Mouse (Mus musculus): Measurements from ENCODE around the gene Sh3pxd2b.

The Sh3pxd2b gene

GRCm38 (mm10) chr11:32373266-32374026 lies 25.8 kb downstream of the Sh3pxd2b start:
- DNase-seq (ENCODE audit: low read depth, low spot score): no peak

DNA sequence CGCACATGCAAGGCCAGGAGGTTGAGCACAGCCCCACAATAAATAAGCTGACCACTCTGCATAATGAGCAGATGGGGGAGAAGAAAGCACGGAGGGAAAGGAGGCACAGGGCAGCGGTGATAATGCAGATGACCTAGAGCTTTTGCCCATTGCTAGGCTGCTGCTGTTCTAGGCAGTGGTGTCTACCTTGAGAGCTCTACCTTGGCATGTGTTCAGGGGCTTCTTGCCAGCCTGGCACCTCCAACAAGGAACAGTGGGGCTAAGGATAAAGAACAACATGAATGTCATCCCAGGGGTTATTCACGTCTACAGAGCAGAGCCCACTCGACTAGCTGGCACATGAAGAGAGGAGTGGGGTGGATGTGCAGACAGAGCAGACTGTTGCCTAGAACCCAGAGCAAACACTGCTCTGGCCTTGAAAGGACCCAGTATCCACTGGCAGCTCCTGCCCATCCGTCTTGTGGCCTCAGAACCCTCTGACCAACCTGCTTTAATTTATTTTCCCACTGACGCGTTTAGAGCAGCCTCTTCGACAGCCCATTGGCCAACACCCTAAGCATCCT lies 26.5 kb downstream of the Sh3pxd2b start:
- no peak for DNase-seq (ENCODE audit: low read depth, low spot score)

- DNase-seq (ENCODE audit: low read depth, low spot score): no peak
Measured at GRCm38 (mm10) chr11:32375104-32375535, 27.5 kb downstream of the Sh3pxd2b start.

GRCm38 (mm10) chr11:32376086-32376485 lies 28.5 kb downstream of the Sh3pxd2b start:
- DNase-seq (ENCODE audit: low read depth, low spot score): no peak

GRCm38 (mm10) chr11:32379910-32380309 lies 32.3 kb downstream of the Sh3pxd2b start:
- DNase-seq (ENCODE audit: low read depth, low spot score): no peak

GRCm38 (mm10) chr11:32383341-32384134 lies 35.9 kb downstream of the Sh3pxd2b start:
- DNase-seq (ENCODE audit: low read depth, low spot score): no peak

DNA sequence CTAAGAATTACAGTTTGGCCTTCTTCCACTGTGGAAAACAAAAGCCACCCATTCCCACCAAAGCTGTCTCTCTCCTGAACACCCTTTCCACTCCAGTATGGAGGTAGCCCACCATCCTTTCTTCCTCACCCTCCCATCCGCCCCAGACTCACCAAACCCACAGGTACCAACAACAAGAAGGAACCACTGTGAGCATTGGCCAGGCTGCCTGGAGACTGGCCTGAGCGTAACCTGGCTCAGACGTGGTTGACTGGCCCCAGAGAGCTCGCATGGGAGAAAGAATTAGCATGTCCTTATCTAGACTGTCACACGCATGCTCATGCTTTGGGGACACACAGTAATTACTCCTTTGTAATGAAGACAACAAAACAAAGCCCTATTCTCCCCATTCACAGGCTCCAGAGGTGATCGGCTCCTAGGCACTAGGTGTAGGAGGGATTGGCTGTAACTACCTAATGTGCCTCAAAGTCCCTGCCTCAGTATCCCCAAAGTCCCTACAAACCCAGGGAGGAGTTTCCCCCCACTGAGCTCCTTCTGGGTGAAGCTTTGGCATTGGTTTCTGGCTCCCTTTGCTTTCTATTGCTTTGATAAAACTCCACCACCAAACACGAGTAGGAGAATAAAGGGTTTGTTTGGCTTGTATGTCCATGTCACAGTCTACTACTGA lies 36.6 kb downstream of the Sh3pxd2b start:
- no peak for DNase-seq (ENCODE audit: low read depth, low spot score)

DNA sequence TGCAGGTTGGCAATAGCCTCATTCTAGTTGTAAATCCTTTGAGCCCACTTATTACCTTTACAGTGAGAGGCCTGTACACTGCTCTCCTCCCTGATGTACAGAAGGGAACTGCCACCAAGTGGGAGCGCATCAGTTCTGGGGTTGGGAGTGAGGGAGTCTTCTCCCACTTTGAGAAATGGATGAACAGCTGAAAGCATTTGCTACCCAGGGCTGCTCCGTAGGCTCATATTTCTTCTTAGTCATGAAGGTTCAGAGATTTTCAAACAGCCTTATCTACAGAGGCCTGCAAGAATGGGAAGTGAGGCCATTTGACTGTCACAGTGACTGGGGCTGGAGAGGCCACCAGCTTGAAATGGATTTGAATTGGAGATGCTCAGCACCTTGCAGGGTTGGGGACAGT lies 38.4 kb downstream of the Sh3pxd2b start:
- no peak for DNase-seq (ENCODE audit: low read depth, low spot score)

- DNase-seq (ENCODE audit: low read depth, low spot score): no peak
Measured at GRCm38 (mm10) chr11:32388064-32388463, 40.4 kb downstream of the Sh3pxd2b start.

- DNase-seq (ENCODE audit: low read depth, low spot score): no peak
Measured at GRCm38 (mm10) chr11:32393095-32393494, 45.5 kb downstream of the Sh3pxd2b start.

DNA sequence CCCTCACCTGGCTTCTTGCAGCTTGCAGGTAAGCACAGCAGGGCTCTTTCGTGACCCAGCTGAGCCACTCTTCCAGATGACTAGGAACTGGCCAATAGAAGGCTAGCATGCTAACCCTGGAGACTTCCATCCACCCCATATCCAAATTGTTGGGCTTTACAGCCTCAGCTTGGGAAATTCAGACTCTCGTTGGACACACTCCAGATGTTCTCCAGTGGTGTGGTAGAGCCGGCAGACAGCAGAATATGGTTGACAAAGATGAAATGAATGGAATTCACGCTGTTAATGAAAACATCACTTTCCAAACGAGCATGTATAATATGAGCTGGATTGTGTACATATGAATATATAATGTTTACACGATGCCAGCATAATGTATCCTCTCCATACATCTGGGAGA lies 48.2 kb downstream of the Sh3pxd2b start:
- DNase-seq (ENCODE audit: low read depth, low spot score): no peak

DNA sequence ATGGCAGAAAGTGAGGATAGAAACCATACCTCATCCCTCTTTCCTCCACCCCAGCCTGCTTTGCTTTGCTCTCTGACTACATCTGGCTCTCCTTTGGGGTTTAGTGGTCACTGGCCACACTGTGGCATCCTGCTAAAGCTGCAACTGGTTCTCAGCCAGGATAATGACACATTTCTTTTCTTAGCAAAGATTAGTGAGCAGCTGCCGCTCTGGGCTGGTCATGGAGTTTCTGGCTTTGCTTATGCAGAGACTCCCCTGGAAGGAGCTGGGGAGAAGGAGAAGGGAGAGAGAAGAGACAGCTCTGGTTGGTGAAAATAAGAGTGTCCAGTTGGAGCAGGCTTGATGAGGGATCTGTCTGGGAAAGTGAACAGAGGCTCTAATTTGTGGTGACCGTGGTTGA lies 50.8 kb downstream of the Sh3pxd2b start:
- no peak for DNase-seq (ENCODE audit: low read depth, low spot score)

DNA sequence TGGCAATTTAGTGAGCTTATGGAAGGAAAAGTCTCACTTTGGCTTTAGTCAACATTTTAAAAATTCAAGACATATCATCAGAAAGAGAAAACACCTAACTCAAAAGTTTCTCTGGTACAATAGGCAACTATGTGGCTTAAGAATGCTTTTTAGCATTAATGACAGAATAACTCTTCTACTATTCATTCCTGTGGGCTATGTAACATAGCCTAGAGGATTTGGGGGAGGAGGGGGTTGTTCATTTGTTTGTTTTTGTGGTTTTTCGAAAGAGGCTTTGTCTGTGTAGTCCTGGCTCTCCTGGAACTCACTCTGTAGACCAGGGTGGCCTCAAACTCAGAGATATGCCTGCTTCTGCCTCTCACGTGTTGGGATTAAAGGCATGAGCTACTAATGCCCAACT lies 51.6 kb downstream of the Sh3pxd2b start:
- no peak for DNase-seq (ENCODE audit: low read depth, low spot score)

GRCm38 (mm10) chr11:32402712-32403111 lies 55.1 kb downstream of the Sh3pxd2b start:
- DNase-seq (ENCODE audit: low read depth, low spot score): no peak

GRCm38 (mm10) chr11:32404708-32405107 lies 57.1 kb downstream of the Sh3pxd2b start:
- DNase-seq (ENCODE audit: low read depth, low spot score): no peak

- no peak for DNase-seq (ENCODE audit: low read depth, low spot score)
Measured at GRCm38 (mm10) chr11:32407863-32408262, 60.2 kb downstream of the Sh3pxd2b start.

DNA sequence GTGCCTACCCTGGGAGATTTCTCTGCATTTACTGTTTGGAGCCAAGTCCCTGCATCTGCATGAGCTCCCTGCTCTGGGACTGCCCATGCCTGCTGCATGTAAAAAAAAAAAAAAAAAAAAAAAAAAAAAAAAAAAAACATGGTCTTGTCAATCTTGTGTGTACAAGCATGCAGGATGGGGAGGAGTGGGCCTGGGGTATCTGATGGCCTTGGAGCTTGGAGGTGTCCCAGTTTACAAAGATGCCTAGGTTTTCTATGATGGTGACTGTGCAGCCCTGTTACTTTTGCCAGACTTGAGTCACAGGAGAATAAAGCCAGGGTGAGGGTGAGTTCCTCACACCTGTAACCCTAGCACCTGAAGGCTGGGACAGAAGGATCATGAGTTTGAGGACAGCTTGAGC lies 61.4 kb downstream of the Sh3pxd2b start:
- DNase-seq (ENCODE audit: low read depth, low spot score): no peak

DNA sequence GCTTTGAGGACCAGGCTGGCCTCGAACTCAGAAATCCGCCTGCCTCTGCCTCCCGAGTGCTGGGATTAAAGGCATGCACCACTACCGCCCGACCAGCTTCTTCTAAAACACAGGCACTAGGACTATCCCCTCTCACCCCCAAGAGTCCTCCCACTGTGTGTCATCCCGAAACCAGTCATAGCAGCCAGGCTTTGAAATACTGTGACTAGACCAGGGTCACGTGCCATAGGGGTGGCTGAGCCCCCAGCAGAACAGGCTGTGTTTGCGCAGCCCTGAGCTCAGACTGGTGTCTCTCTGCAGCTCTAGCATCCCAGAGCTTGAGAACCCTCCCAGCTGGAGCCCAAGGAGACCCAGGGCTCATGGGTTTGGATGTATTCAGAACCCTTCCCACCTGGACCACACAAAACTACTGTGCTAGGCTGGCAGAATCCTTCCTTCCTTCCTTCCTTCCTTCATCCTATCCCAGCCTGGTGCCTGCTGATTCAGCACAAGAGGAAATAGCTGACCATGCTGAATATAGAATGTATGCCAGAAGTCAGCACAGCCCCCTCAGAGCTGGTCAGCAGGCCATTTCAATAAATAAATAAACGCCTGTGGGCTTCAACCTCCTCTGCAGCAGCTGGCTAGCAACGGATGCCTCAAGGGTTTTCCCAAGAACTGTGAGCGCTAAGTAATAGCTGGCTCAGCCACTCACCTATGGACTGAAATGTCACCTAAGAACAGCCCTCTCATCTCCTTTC lies 62.4 kb downstream of the Sh3pxd2b start:
- no peak for DNase-seq (ENCODE audit: low read depth, low spot score)

GRCm38 (mm10) chr11:32420001-32420400 lies 72.4 kb downstream of the Sh3pxd2b start:
- no peak for DNase-seq (ENCODE audit: low read depth, low spot score)

DNA sequence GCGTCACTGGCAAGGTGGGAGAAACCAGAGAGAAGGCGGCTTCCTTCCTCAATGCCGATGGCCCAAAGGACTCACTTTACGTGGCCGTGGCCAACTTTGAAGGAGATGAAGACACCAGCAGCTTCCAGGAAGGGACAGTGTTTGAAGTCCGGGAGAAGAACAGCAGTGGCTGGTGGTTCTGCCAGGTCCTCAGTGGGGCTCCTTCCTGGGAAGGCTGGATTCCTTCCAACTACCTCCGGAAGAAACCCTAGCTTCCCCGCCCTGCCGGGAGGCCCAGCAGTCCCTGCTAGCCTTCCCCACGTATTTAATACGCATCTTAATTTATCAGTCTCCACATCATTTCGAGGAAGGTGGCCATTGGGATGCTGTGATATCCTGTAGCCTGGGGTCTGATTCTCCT lies 75.7 kb downstream of the Sh3pxd2b start:
- DNase-seq (ENCODE audit: low read depth, low spot score): no peak

GRCm38 (mm10) chr11:32424600-32424999 lies 77.0 kb downstream of the Sh3pxd2b start:
- no peak for DNase-seq (ENCODE audit: low read depth, low spot score)
